Mouse (Mus musculus) forebrain, postnatal 0 days (tissue): ENCODE measurements around the gene Dad1. TPM values are rescaled to one million over a fixed set of nuclear protein-coding genes. Genes with fewer than 3 reads are reported as not detected.

Experiments
- ATAC-seq: fragments of 200-750 bp; cut with Nextera tagmentation; 2 replicates; pipeline ENCODE4 v1.8.0; 2017; ENCODE audit warnings: mild to moderate bottlenecking, moderate library complexity
- DNase-seq: peaks from one replicate; pipeline ENCODE4 v3.0.0-alpha.2; 2015
- H3K27ac ChIP-seq: fragments of 300-500 bp; sonication (generic); 2 replicates; pipeline ENCODE4 v1.5.1; 2014; ENCODE audit warnings: low read depth, mild to moderate bottlenecking, antibody characterized with exemption, low read length, moderate library complexity, mixed read lengths
- H3K27me3 ChIP-seq: fragments of 300-500 bp; sonication (generic); 2 replicates; pipeline ENCODE4 v1.6.1; 2014; ENCODE audit warnings: mild to moderate bottlenecking, low read length, mixed read lengths; ENCODE audit not compliant: insufficient read depth
- H3K36me3 ChIP-seq: fragments of 300-500 bp; sonication (generic); 2 replicates; pipeline ENCODE4 v1.6.1; 2014; ENCODE audit warnings: mild to moderate bottlenecking, moderate library complexity; ENCODE audit not compliant: insufficient read depth
- H3K4me1 ChIP-seq: fragments of 300-500 bp; sonication (generic); 2 replicates; pipeline ENCODE4 v1.6.1; 2014; ENCODE audit warnings: antibody characterized with exemption; ENCODE audit not compliant: insufficient read depth
- H3K4me2 ChIP-seq: fragments of 300-500 bp; sonication (generic); 2 replicates; pipeline ENCODE4 v1.6.1; 2014; ENCODE audit warnings: low read depth, mild to moderate bottlenecking, moderate library complexity
- H3K4me3 ChIP-seq: fragments of 300-500 bp; sonication (generic); 2 replicates; pipeline ENCODE4 v1.5.1; 2014; ENCODE audit warnings: low read depth, low read length, mixed read lengths
- H3K9ac ChIP-seq: fragments of 300-500 bp; sonication (generic); 2 replicates; pipeline ENCODE4 v1.6.1; 2014; ENCODE audit warnings: mild to moderate bottlenecking
- H3K9me3 ChIP-seq: fragments of 300-500 bp; sonication (generic); 2 replicates; pipeline ENCODE4 v1.6.1; 2016; ENCODE audit warnings: low read length
- CTCF ChIP-seq: sonication (generic); IDR thresholded peaks from 2 replicates; pipeline ENCODE4 v1.5.1; 2016; ENCODE audit warnings: antibody characterized with exemption, control low read depth, low read depth
- WGBS: fragments of 180-500 bp; shearing (Covaris S2); extraction: QIAGEN DNeasy Blood & Tissue Kit; methylation state at CpG from one replicate; pipeline ENCODE4 v1.1.7; 2014; 5-methylcytosine and 5-hydroxymethylcytosine counted together
- polyA plus RNA-seq: library from polyadenylated mRNA; unstranded; fragments of >200 nt; fragmentation: Nextera tagmentation; extraction: Ambion mirVana; gene quantifications from 2 replicates; pipeline ENCODE4 v1.2.1, GENCODE M21; 2015
- total RNA-seq: library from RNA; depleted of rRNA; stranded (reverse); fragments of >200 nt; gene quantifications from 2 replicates; pipeline ENCODE4 v1.2.3, GENCODE M21; 2014; rRNA removed

Dad1 gene
- total and polyA plus RNA-seq, 2 experiments from 2014 or later: 230 to 375 TPM

GRCm38 (mm10) chr14:54189255-54189654, 64.6 kb downstream of the Dad1 start:
- whole genome bisulfite sequencing: 84% methylated on average over 3 of the region's 3 CpGs
- TF ChIP-seq CTCF: no peak
- Histone ChIP-seq H3K9ac (no peak overlapping the region), H3K9me3 (no peaks in the 10 kb centered on the region), H3K4me2 (no peak overlapping the region), H3K4me1 (no peaks in the 10 kb centered on the region), H3K27me3 (no peaks in the 10 kb centered on the region), H3K27ac (no peak overlapping the region), H3K4me3 (no peak overlapping the region), H3K36me3 (no peaks in the 10 kb centered on the region)
- ATAC-seq: no peak
- DNase-seq: no peak

DNA sequence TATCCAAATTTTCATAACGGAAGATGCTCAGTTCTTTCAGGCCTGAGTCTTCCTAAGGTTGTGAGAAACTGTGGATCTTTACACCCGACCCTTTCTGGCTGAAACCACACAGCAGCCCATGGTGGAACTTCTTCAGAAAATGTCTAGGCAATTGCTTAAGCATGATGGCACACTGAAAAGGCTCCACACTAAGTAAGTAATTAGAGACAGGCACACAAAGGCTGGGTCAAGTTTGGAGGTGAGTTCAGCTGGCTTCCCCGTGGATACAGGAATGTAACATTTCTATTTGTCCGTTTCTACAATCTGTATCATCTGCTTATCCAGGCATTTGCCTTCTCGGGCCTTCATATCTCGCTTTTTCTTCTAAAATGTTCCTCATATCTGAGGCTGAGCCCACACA, 66.7 kb downstream of the Dad1 start:
- TF ChIP-seq CTCF: no peak
- H3K27ac ChIP-seq: no peak overlapping the region
- H3K9ac ChIP-seq: no peak overlapping the region
- no peak overlapping the region for H3K4me2 ChIP-seq
- H3K4me1 ChIP-seq: no peaks in the 10 kb centered on the region; the same call in 1 of the 2 replicates
- H3K9me3 ChIP-seq: no peaks in the 10 kb centered on the region
- WGBS: 47% methylated on average over 6 of the region's 6 CpGs
- ATAC-seq (no peak), DNase-seq (no peak)
- H3K36me3 ChIP-seq: no peaks in the 10 kb centered on the region
- H3K27me3 ChIP-seq: no peaks in the 10 kb centered on the region
- H3K4me3 ChIP-seq: no peak overlapping the region

Other genes with a start within 250 kb of the Dad1 start
- 61.0 and 75.1 TPM in 2 replicates for gene Abhd4, start 84 bp upstream of the Dad1 start, total RNA-seq
- gene Abhd4, start 84 bp upstream of the Dad1 start, polyA plus RNA-seq: 61.9 and 69.7 TPM in 2 replicates
- not detected in 2 replicates for gene Olfr49, start 30.8 kb upstream of the Dad1 start, total RNA-seq
- gene Olfr49, start 30.8 kb upstream of the Dad1 start, polyA plus RNA-seq: 0.18 TPM in 1 of 2 replicates, not detected in the other
- 52.9 and 76.9 TPM in 2 replicates for gene Oxa1l, start 106.7 kb upstream of the Dad1 start, total RNA-seq
- 51.6 and 59.4 TPM in 2 replicates for gene Oxa1l, start 106.7 kb upstream of the Dad1 start, polyA plus RNA-seq
- gene Slc7a7, start 163.7 kb upstream of the Dad1 start, total RNA-seq: 2.2 and 3.4 TPM in 2 replicates
- gene Slc7a7, start 163.7 kb upstream of the Dad1 start, polyA plus RNA-seq: 2.8 and 3.2 TPM in 2 replicates
- gene Mrpl52, start 172.8 kb upstream of the Dad1 start, total RNA-seq: 151 and 217 TPM in 2 replicates
- gene Mrpl52, start 172.8 kb upstream of the Dad1 start, polyA plus RNA-seq: 277 and 336 TPM in 2 replicates
- gene Mmp14, start 177.5 kb upstream of the Dad1 start, total RNA-seq: 29.0 and 40.7 TPM in 2 replicates
- gene Mmp14, start 177.5 kb upstream of the Dad1 start, polyA plus RNA-seq: 32.5 and 39.1 TPM in 2 replicates
- 39.6 and 45.8 TPM in 2 replicates for gene Lrp10, start 210.0 kb upstream of the Dad1 start, total RNA-seq
- 38.0 and 38.5 TPM in 2 replicates for gene Lrp10, start 210.0 kb upstream of the Dad1 start, polyA plus RNA-seq
- gene Rem2, start 222.0 kb upstream of the Dad1 start, total RNA-seq: 25.5 and 31.0 TPM in 2 replicates
- gene Rem2, start 222.0 kb upstream of the Dad1 start, polyA plus RNA-seq: 22.5 and 28.0 TPM in 2 replicates